Mouse (Mus musculus): ENCODE measurements around the gene Snx14. TPM values are rescaled to one million over a fixed set of nuclear protein-coding genes. Genes with fewer than 3 reads are reported as not detected.
"Not testable (repeated sequence)": the region's sequence is repeated elsewhere in the genome, so short reads cannot be mapped to it uniquely, and the experiment has no call there.

The Snx14 gene
- 21.7 and 22.8 TPM in 2 replicates for polyA plus RNA-seq (2014; fragmentation: Nextera tagmentation; extraction: Ambion mirVana)

GRCm38 (mm10) chr9:88438555-88439237 is at the start of gene Snx14:
Gene Snx14, minus strand, starts transcription at chr9:88438958.
- DNase-seq (ENCODE audit: low spot score) (peak; percentile 96), ATAC-seq (replicated peaks; ENCODE audit: low FRiP score) (peak; percentile 98)
- Histone ChIP-seq H3K4me1 (replicated peaks; ENCODE audit: control insufficient read depth, insufficient read depth, low read length) (no peaks in the 10 kb centered on the region), H3K36me3 (ENCODE audit: control insufficient read depth, insufficient read depth, low read length) (no peaks in the 10 kb centered on the region), H3K4me3 (ENCODE audit: low read depth, low read length) (peak within 1 kb of the TSS; percentile 70), H3K9me3 (ENCODE audit: control insufficient read depth, low read length) (no peaks in the 10 kb centered on the region), H3K4me2 (ENCODE audit: low read depth, low read length, severe bottlenecking) (peak within 1 kb of the TSS; percentile 97), H3K27me3 (ENCODE audit: control insufficient read depth, insufficient read depth, low read length) (no peaks in the 10 kb centered on the region), H3K27ac (ENCODE audit: low read depth, low read length) (peak within 1 kb of the TSS; percentile 66; the same call in 1 of the 2 replicates), H3K9ac (ENCODE audit: low read length) (peak within 1 kb of the TSS; percentile 82)
- WGBS = under 1% methylated on average over 56 of the region's 62 CpGs

GRCm38 (mm10) chr9:88484531-88484930 is 45.8 kb upstream of the Snx14 start:
- H3K4me3 ChIP-seq (ENCODE audit: low read depth, low read length) = no peak overlapping the region
- H3K36me3 ChIP-seq (ENCODE audit: control insufficient read depth, insufficient read depth, low read length) = no peaks in the 10 kb centered on the region
- ATAC-seq (replicated peaks; ENCODE audit: low FRiP score) (no peak), DNase-seq (ENCODE audit: low spot score) (no peak)
- no peak overlapping the region for H3K9ac ChIP-seq (ENCODE audit: low read length)
- no peaks in the 10 kb centered on the region for H3K4me1 ChIP-seq (replicated peaks; ENCODE audit: control insufficient read depth, insufficient read depth, low read length)
- no peak overlapping the region for H3K4me2 ChIP-seq (ENCODE audit: low read depth, low read length, severe bottlenecking)
- H3K27ac ChIP-seq (ENCODE audit: low read depth, low read length) = no peak overlapping the region
- H3K9me3 ChIP-seq (ENCODE audit: control insufficient read depth, low read length) = no peaks in the 10 kb centered on the region
- H3K27me3 ChIP-seq (ENCODE audit: control insufficient read depth, insufficient read depth, low read length) = no peaks in the 10 kb centered on the region
- WGBS = 61% methylated on average over 6 of the region's 6 CpGs

GRCm38 (mm10) chr9:88482829-88483396 is 44.2 kb upstream of the Snx14 start:
- no peak for ATAC-seq (replicated peaks; ENCODE audit: low FRiP score)
- no peaks in the 10 kb centered on the region for H3K36me3 ChIP-seq (ENCODE audit: control insufficient read depth, insufficient read depth, low read length)
- WGBS = under 1% methylated on average over 52 of the region's 52 CpGs
- H3K27me3 ChIP-seq (ENCODE audit: control insufficient read depth, insufficient read depth, low read length) = no peaks in the 10 kb centered on the region
- H3K4me2 ChIP-seq (ENCODE audit: low read depth, low read length, severe bottlenecking) = peak overlapping the region; percentile 61
- H3K4me3 ChIP-seq (ENCODE audit: low read depth, low read length) = peak overlapping the region; percentile 99
- peak overlapping the region; percentile 90 for H3K9ac ChIP-seq (ENCODE audit: low read length)
- DNase-seq (ENCODE audit: low spot score) = no peak
- H3K27ac ChIP-seq (ENCODE audit: low read depth, low read length) = peak overlapping the region; percentile 99
- H3K9me3 ChIP-seq (ENCODE audit: control insufficient read depth, low read length) = no peaks in the 10 kb centered on the region
- no peaks in the 10 kb centered on the region for H3K4me1 ChIP-seq (replicated peaks; ENCODE audit: control insufficient read depth, insufficient read depth, low read length)

GRCm38 (mm10) chr9:88482230-88482828 is 43.6 kb upstream of the Snx14 start, which contains the start of gene Syncrip:
Gene Syncrip, minus strand, starts transcription at chr9:88482574.
- not testable (repeated sequence) for H3K9me3 ChIP-seq (ENCODE audit: control insufficient read depth, low read length); H3K4me1 ChIP-seq (replicated peaks; ENCODE audit: control insufficient read depth, insufficient read depth, low read length); H3K36me3 ChIP-seq (ENCODE audit: control insufficient read depth, insufficient read depth, low read length); H3K27me3 ChIP-seq (ENCODE audit: control insufficient read depth, insufficient read depth, low read length)
- peak; percentile 99 for DNase-seq (ENCODE audit: low spot score)
- H3K9ac ChIP-seq (ENCODE audit: low read length) = peak within 1 kb of the TSS; percentile 98
- peak within 1 kb of the TSS; percentile 99 for H3K27ac ChIP-seq (ENCODE audit: low read depth, low read length)
- peak within 1 kb of the TSS; percentile 71 for H3K4me2 ChIP-seq (ENCODE audit: low read depth, low read length, severe bottlenecking)
- H3K4me3 ChIP-seq (ENCODE audit: low read depth, low read length) = peak within 1 kb of the TSS; percentile 99
- WGBS = 0% methylated on average over 34 of the region's 68 CpGs
- peak; percentile 95 for ATAC-seq (replicated peaks; ENCODE audit: low FRiP score)

- DNase-seq (ENCODE audit: low spot score) (peak; percentile 84), ATAC-seq (replicated peaks; ENCODE audit: low FRiP score) (no peak; the same call in 1 of the 2 replicates)
- Histone ChIP-seq H3K27ac (ENCODE audit: low read depth, low read length) (peak overlapping the region; percentile 98), H3K4me2 (ENCODE audit: low read depth, low read length, severe bottlenecking) (peak overlapping the region; percentile 71; the same call in 1 of the 2 replicates), H3K27me3 (ENCODE audit: control insufficient read depth, insufficient read depth, low read length) (no peaks in the 10 kb centered on the region), H3K4me1 (replicated peaks; ENCODE audit: control insufficient read depth, insufficient read depth, low read length) (no peaks in the 10 kb centered on the region), H3K9me3 (ENCODE audit: control insufficient read depth, low read length) (no peaks in the 10 kb centered on the region), H3K36me3 (ENCODE audit: control insufficient read depth, insufficient read depth, low read length) (no peaks in the 10 kb centered on the region; the same call in 1 of the 2 replicates), H3K4me3 (ENCODE audit: low read depth, low read length) (peak overlapping the region; percentile 99), H3K9ac (ENCODE audit: low read length) (peak overlapping the region; percentile 98)
- 0% methylated on average over 39 of the region's 43 CpGs for WGBS
Measured at GRCm38 (mm10) chr9:88481791-88482160, 43.0 kb upstream of the Snx14 start.

GRCm38 (mm10) chr9:88481061-88481790 is 42.5 kb upstream of the Snx14 start:
- WGBS = under 1% methylated on average over 71 of the region's 78 CpGs
- H3K4me1 ChIP-seq (replicated peaks; ENCODE audit: control insufficient read depth, insufficient read depth, low read length) = no peaks in the 10 kb centered on the region
- H3K9me3 ChIP-seq (ENCODE audit: control insufficient read depth, low read length) = no peaks in the 10 kb centered on the region
- peak overlapping the region; percentile 98 for H3K27ac ChIP-seq (ENCODE audit: low read depth, low read length)
- peak overlapping the region; percentile 71 for H3K4me2 ChIP-seq (ENCODE audit: low read depth, low read length, severe bottlenecking)
- no peaks in the 10 kb centered on the region; the same call in 1 of the 2 replicates for H3K36me3 ChIP-seq (ENCODE audit: control insufficient read depth, insufficient read depth, low read length)
- peak overlapping the region; percentile 99 for H3K4me3 ChIP-seq (ENCODE audit: low read depth, low read length)
- H3K9ac ChIP-seq (ENCODE audit: low read length) = peak overlapping the region; percentile 98
- DNase-seq (ENCODE audit: low spot score) (peak; percentile 78), ATAC-seq (replicated peaks; ENCODE audit: low FRiP score) (peak; percentile 4; the same call in 1 of the 2 replicates)
- no peaks in the 10 kb centered on the region for H3K27me3 ChIP-seq (ENCODE audit: control insufficient read depth, insufficient read depth, low read length)

- H3K4me2 ChIP-seq (ENCODE audit: low read depth, low read length, severe bottlenecking) = peak overlapping the region; percentile 71
- no peak overlapping the region for H3K27ac ChIP-seq (ENCODE audit: low read depth, low read length)
- DNase-seq (ENCODE audit: low spot score) (no peak), ATAC-seq (replicated peaks; ENCODE audit: low FRiP score) (no peak)
- 20% methylated on average over 1 of the region's 1 CpGs for WGBS
- H3K36me3 ChIP-seq (ENCODE audit: control insufficient read depth, insufficient read depth, low read length) = no peaks in the 10 kb centered on the region; the same call in 1 of the 2 replicates
- H3K9ac ChIP-seq (ENCODE audit: low read length) = peak overlapping the region; percentile 98
- H3K9me3 ChIP-seq (ENCODE audit: control insufficient read depth, low read length) = no peaks in the 10 kb centered on the region
- no peaks in the 10 kb centered on the region for H3K4me1 ChIP-seq (replicated peaks; ENCODE audit: control insufficient read depth, insufficient read depth, low read length)
- peak overlapping the region; percentile 99 for H3K4me3 ChIP-seq (ENCODE audit: low read depth, low read length)
- no peaks in the 10 kb centered on the region for H3K27me3 ChIP-seq (ENCODE audit: control insufficient read depth, insufficient read depth, low read length)
Measured at GRCm38 (mm10) chr9:88480120-88480519, 41.4 kb upstream of the Snx14 start.

- H3K36me3 ChIP-seq (ENCODE audit: control insufficient read depth, insufficient read depth, low read length) = peaks cover 7% of the 10 kb centered on the region
- no peaks in the 10 kb centered on the region for H3K27me3 ChIP-seq (ENCODE audit: control insufficient read depth, insufficient read depth, low read length)
- WGBS = 39% methylated on average over 1 of the region's 1 CpGs
- H3K27ac ChIP-seq (ENCODE audit: low read depth, low read length) = no peak overlapping the region
- H3K9ac ChIP-seq (ENCODE audit: low read length) = no peak overlapping the region
- H3K4me2 ChIP-seq (ENCODE audit: low read depth, low read length, severe bottlenecking) = no peak overlapping the region
- no peak for ATAC-seq (replicated peaks; ENCODE audit: low FRiP score)
- H3K4me1 ChIP-seq (replicated peaks; ENCODE audit: control insufficient read depth, insufficient read depth, low read length) = no peaks in the 10 kb centered on the region
- H3K9me3 ChIP-seq (ENCODE audit: control insufficient read depth, low read length) = no peaks in the 10 kb centered on the region
- H3K4me3 ChIP-seq (ENCODE audit: low read depth, low read length) = no peak overlapping the region
- DNase-seq (ENCODE audit: low spot score) = no peak
Measured at GRCm38 (mm10) chr9:88476138-88476537, 37.4 kb upstream of the Snx14 start.

Data from forebrain, embryonic 11.5 days (tissue).